Mouse (Mus musculus): ENCODE measurements at regions not wholly inside any gene's neighbourhood (a gene's known extent, or its start where the extent isn't known, plus 50 kb on each side); places are given as distances from the start of the nearest gene placed in this dataset.

GRCm38 (mm10) chr6:100974716-100975115 is 141.3 kb downstream of the Ppp4r2 start:
- TF ChIP-seq CTCF (IDR thresholded peaks at IDR 0.05; ENCODE audit: low read depth) = no peak
- no peak for TF ChIP-seq EP300 (optimal IDR thresholded peaks at IDR 0.05)
